Mouse (Mus musculus) limb, embryonic 14.5 days (tissue): ENCODE data around the gene Rab4a. TPM values are rescaled to one million over a fixed set of nuclear protein-coding genes. Genes with fewer than 3 reads are reported as not detected.

Experiments used
- ATAC-seq: fragments of 200-750 bp; cut with Nextera tagmentation; 2 replicates; pipeline ENCODE4 v1.8.0; 2017; ENCODE audit warnings: low read depth, moderate number of reproducible peaks, moderate TSS enrichment; ENCODE audit not compliant: low FRiP score
- DNase-seq: peaks from one replicate; pipeline ENCODE4 v3.0.0-alpha.2; 2015; ENCODE audit warnings: low spot score
- H3K27ac ChIP-seq: fragments of 300-500 bp; sonication (generic); replicated peaks from 2 replicates; pipeline ENCODE4 v1.5.1; 2014; ENCODE audit warnings: low read depth, mild to moderate bottlenecking, low read length, moderate library complexity, mixed read lengths
- H3K27me3 ChIP-seq: fragments of 300-500 bp; sonication (generic); 2 replicates; pipeline ENCODE4 v1.6.1; 2014; ENCODE audit warnings: low read length, mixed read lengths; ENCODE audit not compliant: control insufficient read depth, insufficient read depth
- H3K36me3 ChIP-seq: fragments of 300-500 bp; sonication (generic); 2 replicates; pipeline ENCODE4 v1.6.1; 2014; ENCODE audit warnings: mild to moderate bottlenecking, low read length, moderate library complexity, mixed read lengths; ENCODE audit not compliant: control insufficient read depth, insufficient read depth
- H3K4me1 ChIP-seq: fragments of 300-500 bp; sonication (generic); 2 replicates; pipeline ENCODE4 v1.6.1; 2014; ENCODE audit warnings: antibody characterized with exemption, low read length, mixed read lengths; ENCODE audit not compliant: control insufficient read depth, insufficient read depth
- H3K4me2 ChIP-seq: fragments of 300-500 bp; sonication (generic); replicated peaks from 2 replicates; pipeline ENCODE4 v1.6.1; 2014; ENCODE audit warnings: low read depth, mild to moderate bottlenecking, low read length, moderate library complexity; ENCODE audit not compliant: severe bottlenecking
- H3K4me3 ChIP-seq: fragments of 300-500 bp; sonication (generic); replicated peaks from 2 replicates; pipeline ENCODE4 v1.5.1; 2014; ENCODE audit warnings: low read length
- H3K9ac ChIP-seq: fragments of 300-500 bp; sonication (generic); 2 replicates; pipeline ENCODE4 v1.6.1; 2014; ENCODE audit warnings: mild to moderate bottlenecking, low read depth, low read length, moderate library complexity; ENCODE audit not compliant: severe bottlenecking
- H3K9me3 ChIP-seq: fragments of 300-500 bp; sonication (generic); 2 replicates; pipeline ENCODE4 v1.6.1; 2016; ENCODE audit warnings: low read length; ENCODE audit not compliant: control insufficient read depth
- POLR2A ChIP-seq: fragments of 200-500 bp; IDR thresholded peaks from 2 replicates; pipeline ENCODE4 v1.8.0; 2012; ENCODE audit warnings: inconsistent platforms, mild to moderate bottlenecking, moderate library complexity, borderline replicate concordance; ENCODE audit not compliant: insufficient read depth, insufficient read length; ENCODE audit errors: extremely low read depth
- WGBS: fragments of 180-500 bp; shearing (Covaris S2); extraction: QIAGEN DNeasy Blood & Tissue Kit; methylation state at CpG from one replicate; pipeline ENCODE4 v1.1.7; 2014; 5-methylcytosine and 5-hydroxymethylcytosine counted together
- polyA plus RNA-seq, 2 experiments: library from polyadenylated mRNA; depleted of rRNA in 1 of 2; stranded (reverse) in 1 of 2; unstranded in 1 of 2; fragments of >200 nt; fragmentation: Nextera tagmentation in 1 of 2; extraction: Ambion mirVana in 1 of 2; gene quantifications; 2 replicates each; pipeline versions ENCODE4 v1.2.1 to v1.2.3; 2012 to 2014

Rab4a gene
- polyA plus RNA-seq, 2 experiments = 29.5 to 45.5 TPM

DNA sequence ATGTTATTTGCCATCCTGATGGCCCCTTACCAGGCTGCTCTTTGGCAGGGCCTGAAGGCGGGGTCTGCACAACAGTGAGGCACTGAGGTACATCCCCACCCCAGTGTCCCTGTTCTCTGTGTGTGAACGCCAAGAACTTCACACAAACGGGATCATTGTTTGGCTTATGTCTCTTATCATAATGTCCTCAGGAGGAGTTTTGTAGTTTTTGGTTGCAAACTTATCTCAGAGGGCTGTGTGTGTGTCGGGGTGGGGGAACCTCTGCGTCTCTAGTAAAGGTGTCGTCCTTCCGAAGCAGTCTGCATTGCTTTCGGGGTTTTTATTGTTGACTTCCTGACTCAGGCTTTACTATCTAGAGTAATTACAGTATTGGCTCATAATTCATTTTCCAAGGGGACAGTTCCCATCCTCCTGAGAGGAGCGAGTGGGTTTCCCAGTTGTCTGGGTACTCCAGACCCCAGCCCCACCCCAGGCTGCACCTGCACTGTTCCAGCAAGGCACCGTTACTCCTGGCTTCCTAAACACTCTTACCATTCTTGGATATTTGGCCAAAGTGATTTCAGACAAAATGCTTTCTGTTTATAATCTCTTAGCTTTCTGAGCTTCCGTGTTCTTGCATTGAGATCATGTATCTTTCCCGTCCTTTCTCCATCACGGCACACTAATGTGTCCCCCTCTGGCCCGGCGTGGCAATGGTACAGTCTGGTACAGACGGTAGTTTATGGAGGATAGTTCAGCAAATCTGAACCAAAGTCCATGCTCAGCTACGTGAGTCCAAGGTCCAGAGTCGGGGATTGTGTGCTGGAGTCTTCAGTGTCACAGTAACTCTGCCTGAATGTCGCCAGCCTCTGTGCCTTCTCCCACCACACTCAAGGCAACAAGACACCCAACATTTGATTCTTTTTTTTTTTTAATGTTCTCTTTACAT, 14.2 kb downstream of the Rab4a start:
- Histone ChIP-seq H3K9me3 (no peaks in the 10 kb centered on the region), H3K27ac (no peak overlapping the region), H3K9ac (no peak overlapping the region), H3K4me1 (no peaks in the 10 kb centered on the region), H3K4me3 (no peak overlapping the region), H3K4me2 (no peak overlapping the region), H3K27me3 (no peaks in the 10 kb centered on the region), H3K36me3 (peaks cover 26% of the 10 kb centered on the region)
- no peak for TF ChIP-seq POLR2A
- ATAC-seq = no peak
- no peak for DNase-seq
- WGBS = 85% methylated on average over 19 of the region's 19 CpGs

DNA sequence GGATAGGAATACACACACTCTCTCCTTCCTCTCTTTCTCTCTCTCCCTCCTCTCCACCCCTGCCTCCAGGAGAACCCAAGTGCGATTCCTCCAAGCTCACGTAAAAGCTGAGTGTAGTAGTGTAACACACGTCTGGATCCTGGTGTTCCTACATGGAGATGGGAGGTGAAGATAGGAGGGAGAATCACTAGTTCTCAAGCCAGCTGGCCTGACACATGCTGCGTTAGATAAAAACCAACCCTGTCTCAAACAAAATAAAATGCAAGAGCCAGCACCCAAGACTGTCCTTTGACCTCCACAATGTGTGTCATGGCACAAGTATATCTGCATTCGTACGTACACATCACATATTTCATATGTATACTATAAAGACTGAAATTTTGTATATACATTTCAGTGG, 15.0 kb downstream of the Rab4a start:
- Histone ChIP-seq H3K27ac (no peak overlapping the region), H3K4me3 (no peak overlapping the region), H3K9ac (no peak overlapping the region), H3K36me3 (peaks cover 21% of the 10 kb centered on the region; the same call in 1 of the 2 replicates), H3K9me3 (no peaks in the 10 kb centered on the region), H3K27me3 (no peaks in the 10 kb centered on the region), H3K4me1 (no peaks in the 10 kb centered on the region), H3K4me2 (no peak overlapping the region)
- WGBS = 91% methylated on average over 6 of the region's 6 CpGs
- no peak for ATAC-seq
- TF ChIP-seq POLR2A = no peak
- no peak for DNase-seq

DNA sequence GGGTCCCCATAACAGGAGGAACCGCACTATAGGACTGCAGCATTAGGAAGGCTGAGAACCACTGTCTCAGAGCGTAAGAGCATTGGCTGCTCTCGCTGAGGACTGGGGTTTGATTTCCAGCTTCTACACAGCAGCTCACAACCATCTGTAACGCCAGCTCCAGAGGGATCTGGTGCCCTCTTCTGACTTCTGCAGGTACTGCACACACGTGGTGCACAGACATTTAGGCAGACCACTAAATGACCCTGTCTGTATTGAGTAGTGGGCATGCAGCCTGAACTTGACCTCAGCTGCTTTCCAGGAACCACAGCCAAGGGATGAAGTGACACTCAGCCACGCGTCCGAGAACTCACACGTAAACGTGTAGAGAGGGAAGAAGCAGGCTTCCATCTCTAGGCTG, 17.3 kb downstream of the Rab4a start:
- ATAC-seq = no peak
- no peaks in the 10 kb centered on the region for H3K9me3 ChIP-seq
- peaks cover 38% of the 10 kb centered on the region for H3K36me3 ChIP-seq
- no peak for TF ChIP-seq POLR2A
- WGBS = 94% methylated on average over 10 of the region's 10 CpGs
- H3K4me1 ChIP-seq = no peaks in the 10 kb centered on the region
- no peak overlapping the region for H3K9ac ChIP-seq
- DNase-seq = no peak
- no peak overlapping the region for H3K4me2 ChIP-seq
- H3K4me3 ChIP-seq = no peak overlapping the region
- H3K27me3 ChIP-seq = no peaks in the 10 kb centered on the region
- H3K27ac ChIP-seq = no peak overlapping the region

DNA sequence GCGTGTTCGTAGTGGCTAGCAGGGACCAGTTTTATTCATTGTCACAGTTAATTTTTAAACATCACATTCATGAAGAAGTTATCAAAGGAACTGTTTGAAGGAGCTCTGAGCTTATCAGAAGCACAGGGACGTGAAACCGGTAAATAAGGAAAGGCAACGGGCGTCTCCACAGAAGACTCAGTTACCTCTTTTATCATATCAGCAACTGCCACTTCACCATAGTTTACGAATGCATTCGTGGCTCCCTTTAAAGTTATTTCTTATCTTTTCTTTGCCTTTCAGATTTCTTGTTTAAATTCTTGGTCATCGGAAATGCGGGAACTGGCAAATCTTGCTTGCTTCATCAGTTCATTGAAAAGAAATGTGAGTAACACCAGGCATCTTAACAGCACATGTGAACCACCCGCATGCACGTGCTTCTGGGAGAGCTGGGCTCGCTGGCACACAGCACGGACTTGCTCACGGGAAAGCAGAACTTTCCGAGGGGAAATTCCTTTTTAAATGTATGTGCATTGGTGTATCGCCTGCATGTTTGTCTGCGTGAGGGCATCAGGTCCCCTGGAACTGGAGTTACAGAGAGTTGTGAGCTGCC, 17.8 kb downstream of the Rab4a start:
- no peak for TF ChIP-seq POLR2A
- no peak for DNase-seq
- Histone ChIP-seq H3K4me2 (no peak overlapping the region), H3K36me3 (peaks cover 43% of the 10 kb centered on the region), H3K9me3 (no peaks in the 10 kb centered on the region), H3K27ac (no peak overlapping the region), H3K4me3 (no peak overlapping the region), H3K4me1 (no peaks in the 10 kb centered on the region), H3K27me3 (no peaks in the 10 kb centered on the region), H3K9ac (no peak overlapping the region)
- WGBS = 90% methylated on average over 18 of the region's 18 CpGs
- no peak for ATAC-seq

DNA sequence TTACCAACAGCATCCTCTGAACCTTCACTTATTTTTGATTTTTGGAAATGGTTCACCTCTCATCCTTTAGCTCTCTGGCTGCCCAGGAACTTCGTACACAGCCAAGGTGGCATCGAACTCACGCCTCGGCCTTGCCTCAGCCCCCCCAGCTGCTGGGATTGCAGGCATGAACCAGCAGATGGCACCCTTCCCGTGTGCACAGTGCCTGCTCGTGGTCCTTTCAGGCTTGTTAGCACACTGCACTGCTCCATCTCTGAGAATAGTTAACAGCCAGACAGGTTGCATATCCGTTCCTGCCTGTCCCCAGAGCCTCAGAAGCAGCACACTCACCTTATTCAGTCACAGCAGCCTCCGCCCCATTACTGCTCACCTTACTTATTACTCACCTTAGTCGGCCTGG, 20.2 kb downstream of the Rab4a start:
- Histone ChIP-seq H3K4me1 (no peaks in the 10 kb centered on the region), H3K9me3 (no peaks in the 10 kb centered on the region), H3K27me3 (no peaks in the 10 kb centered on the region), H3K27ac (no peak overlapping the region), H3K36me3 (peaks cover 59% of the 10 kb centered on the region), H3K4me3 (no peak overlapping the region), H3K4me2 (no peak overlapping the region), H3K9ac (no peak overlapping the region)
- 56% methylated on average over 9 of the region's 9 CpGs for WGBS
- TF ChIP-seq POLR2A = no peak
- no peak for ATAC-seq
- peak; percentile 27 for DNase-seq
